Mouse (Mus musculus): Measurements from ENCODE around the gene Timp3. TPM values are rescaled to one million over a fixed set of nuclear protein-coding genes. Genes with fewer than 3 reads are reported as not detected.
"Not testable (repeated sequence)": the region's sequence is repeated elsewhere in the genome, so short reads cannot be mapped to it uniquely, and the experiment has no call there.

The Timp3 gene
- polyA plus RNA-seq, 3 experiments from 2014 or later, result not detected

DNA sequence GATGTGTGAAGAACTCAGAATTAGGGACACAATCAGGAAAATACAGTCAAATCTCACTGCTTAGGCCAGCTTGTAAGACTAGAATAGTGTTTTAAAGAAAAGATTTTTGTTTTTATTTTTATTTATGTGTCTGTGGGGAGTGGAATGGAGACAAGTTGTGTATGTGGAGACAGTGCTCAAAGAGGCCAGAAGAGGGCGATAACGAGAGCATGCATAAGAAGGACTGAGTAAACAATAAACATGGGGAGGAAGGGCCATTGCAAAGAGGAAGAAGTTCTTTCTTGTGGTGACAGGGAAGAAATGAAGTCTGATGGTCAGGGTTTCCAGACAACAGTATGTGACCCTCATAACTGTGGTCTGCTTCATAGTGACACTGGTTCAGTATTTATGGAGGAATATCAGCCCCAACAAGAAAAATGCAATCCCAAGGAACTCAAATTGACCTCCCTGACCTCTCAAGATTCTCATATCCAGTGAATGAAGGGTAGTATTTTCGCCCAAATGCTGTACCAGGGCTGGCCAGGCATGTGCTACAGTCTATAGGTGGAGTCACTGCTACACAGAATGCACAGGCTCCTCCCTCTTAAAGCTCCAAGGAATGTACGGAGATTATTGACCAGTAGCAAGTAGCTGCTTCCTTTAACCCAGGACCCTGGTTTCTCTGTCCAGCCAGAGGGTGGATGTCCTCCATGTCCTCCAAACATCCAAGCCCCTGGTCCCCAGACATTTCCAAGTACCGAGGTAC lies 56.8 kb downstream of the Timp3 start:
- no peak for ATAC-seq

DNA sequence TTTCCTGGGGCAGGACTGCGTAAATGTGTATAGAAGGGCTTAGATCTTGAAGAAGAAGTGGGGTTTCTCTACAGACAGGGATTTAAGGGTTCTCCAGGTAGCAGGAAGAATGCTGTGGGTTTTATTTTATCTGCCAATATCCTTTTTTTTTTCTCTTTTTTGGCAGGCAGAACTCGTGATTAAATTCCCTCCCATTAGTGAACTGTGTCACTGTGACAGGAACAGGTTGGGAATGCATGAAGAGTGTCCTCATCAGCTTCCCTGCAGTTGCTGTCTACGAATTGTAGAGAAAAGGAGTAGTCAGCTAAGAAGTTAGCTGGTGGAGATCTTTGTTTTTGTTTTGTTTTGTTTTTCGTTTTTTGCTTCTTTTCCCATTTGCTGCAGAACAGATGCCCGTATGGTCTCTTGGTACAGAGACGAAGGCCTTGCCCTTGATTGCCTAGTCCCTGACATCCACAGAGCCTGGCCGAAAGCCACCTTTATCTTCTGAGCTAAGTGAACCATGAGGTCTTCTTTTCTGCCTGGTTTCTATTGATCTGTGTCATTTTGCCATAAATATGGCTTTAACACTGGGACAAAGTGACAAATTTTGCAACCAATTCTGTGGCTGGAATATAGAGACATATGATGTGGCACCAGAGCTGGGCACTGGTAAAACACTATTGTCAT lies 58.3 kb downstream of the Timp3 start:
- no peak for ATAC-seq

DNA sequence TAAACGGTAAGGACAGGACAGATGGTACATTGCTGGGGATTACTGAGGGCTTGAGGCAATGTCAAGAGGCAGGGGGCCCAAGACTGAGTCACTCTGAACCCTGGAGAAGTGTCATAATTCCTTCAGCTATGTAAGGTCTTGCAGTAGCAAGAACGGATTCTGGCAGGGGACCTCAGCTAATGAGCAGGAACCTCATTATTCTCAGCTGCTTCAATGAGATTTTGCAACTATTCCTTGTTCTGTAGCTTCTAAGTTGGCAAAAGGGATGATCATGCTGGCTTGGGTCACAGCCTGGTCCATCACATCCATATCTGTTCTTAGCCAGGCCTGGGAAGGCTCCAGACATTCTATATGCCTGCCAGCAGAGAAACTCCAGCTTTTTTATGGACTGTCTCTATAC lies 59.0 kb downstream of the Timp3 start:
- ATAC-seq, result no peak

DNA sequence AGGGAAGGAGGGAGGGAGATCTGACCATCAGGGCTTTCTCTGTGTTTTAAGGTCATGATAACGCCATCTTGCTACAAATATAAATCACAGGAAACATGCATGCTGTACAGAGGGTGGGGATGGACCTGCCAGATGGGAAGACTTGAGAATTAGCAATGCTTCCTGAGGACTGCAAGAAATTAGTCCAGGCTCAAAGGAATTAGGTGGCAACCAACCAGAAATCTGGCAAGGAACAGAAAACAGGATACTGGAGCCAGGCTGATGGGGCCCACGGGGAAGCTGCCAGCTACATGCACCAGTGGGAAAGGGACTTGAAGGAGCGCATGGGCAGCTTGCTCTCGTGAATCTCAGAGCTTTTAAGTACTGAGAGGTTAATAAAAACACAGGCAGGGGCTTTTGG lies 59.5 kb downstream of the Timp3 start:
- no peak for ATAC-seq

DNA sequence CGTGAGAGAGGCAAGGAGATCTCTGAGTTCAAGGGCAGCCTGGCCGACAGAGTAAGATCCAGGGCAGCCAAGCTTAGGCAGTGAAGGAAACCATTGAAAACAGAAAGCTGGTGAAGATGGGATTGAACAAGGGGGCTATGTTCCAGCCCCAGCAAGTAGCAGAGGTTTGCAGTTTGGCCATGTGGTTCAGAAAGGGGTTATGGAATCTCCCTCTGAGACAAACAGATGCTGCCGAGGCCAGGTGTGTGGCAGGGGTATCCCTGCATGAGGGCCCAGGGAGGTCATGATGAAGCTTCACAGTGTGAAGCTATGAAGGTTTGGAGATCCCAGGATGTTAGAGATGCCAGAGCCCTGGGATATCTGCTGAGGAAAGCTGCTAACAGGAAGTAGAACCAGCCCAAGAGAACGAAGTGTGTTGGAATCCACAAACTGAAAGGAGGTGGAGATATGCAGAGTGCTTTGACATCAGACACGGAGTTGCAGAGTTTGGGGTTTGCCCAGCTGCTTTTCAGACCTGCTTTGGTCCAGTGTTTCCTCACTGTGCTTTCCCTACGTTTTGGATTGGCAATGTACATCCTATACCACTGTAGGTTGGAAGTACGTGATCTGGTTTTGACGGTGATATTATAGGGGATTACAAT lies 63.6 kb downstream of the Timp3 start:
- ATAC-seq, result no peak

DNA sequence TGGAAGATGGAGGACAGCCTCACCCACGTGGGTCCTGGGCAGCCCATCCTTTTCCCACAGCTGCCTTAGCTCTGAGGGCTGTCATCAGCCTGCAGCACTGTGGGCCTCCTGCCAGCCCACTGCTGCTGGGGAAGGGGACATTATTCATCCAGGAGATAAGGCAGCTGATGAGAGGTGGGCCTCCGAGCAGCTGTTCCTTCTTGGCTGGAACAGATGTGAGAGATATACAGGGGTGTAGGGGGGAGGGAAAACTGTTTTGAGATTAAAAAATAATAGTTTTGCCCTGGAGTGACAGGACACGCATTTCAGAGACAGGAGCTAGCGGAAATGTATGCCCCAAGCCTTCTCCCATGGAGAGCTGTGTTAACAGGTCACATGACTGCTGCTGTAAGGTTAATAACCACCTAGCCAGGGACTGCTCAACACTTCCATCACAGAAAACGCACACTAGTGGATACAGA lies 65.5 kb downstream of the Timp3 start:
- ATAC-seq, result no peak

DNA sequence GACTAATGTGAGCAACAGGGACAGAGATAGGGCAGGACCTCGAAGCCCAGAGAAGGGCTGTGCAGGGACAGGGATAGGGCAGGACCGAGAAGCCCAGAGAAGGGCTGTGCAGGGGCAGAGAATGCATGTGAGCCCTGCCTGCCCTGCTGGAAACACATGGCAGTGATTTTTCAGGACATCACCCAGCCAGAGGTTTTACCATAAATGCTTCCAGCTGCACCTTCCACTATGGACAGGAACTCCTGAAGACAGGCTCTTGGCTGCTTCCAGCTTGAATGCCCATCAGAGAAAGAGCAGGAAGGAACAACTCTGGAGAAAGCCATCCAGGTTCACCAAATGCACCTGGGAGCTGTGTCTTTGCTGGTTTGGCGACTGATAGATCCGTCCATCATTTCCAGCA lies 67.2 kb downstream of the Timp3 start:
- no peak for ATAC-seq

DNA sequence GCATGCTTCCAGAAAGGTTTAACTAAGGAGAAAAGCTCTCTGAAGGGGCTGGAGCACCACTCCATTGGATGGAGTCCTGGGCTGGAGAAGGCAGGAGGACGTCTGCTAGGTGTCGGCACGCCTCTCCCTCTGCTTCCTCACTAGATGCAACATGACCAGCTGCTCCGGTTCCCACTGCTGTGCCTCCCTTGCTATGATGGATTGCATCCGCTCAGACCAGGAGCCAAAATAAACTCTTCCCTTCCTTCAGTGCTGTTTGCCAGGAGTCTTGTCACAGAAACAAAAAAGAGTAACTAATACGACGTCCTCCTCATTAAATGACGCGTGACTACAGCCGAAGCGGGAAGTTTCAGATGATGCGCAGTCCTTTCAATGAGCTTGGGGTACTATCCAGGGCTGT lies 68.6 kb downstream of the Timp3 start:
- ATAC-seq, result no peak

DNA sequence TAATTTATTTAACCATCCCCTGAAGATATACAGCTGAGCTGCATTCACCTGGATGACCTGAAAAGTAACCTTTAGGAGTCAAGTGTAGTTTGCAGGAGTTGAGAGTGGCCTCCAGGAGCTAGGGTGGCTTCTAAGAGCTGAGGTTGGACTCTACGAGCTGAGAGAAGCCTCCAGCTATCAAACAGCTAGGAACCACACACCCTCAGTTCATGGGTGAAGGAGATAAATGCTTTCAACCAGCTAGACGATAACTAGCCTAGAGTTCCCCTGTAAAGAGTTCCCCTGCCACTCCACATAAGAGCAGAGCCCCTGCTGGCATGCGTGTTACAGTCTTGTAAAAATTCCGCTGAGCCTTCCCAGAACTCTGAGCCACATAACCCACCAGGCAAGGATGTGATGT lies 69.2 kb downstream of the Timp3 start:
- ATAC-seq, result no peak

DNA sequence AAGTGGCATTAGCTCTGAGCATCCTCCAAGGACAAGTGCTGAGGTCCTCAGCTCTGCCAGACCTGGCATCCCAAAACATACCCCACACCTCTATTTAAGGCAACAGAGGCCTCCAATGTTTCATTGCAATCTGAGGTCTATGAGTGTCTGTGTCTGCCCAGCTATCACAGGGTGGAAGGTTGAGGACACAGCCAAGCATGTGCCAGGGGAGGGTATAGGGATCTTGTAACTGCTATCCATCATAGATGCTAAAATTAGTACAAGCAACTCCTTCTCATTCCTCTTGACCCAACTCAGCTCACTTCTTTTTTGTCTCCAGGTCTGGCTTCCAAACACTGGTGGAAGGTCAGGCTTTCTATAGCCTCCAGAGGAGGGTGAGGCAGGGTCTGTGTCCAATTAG lies 71.4 kb downstream of the Timp3 start:
- ATAC-seq, result no peak

DNA sequence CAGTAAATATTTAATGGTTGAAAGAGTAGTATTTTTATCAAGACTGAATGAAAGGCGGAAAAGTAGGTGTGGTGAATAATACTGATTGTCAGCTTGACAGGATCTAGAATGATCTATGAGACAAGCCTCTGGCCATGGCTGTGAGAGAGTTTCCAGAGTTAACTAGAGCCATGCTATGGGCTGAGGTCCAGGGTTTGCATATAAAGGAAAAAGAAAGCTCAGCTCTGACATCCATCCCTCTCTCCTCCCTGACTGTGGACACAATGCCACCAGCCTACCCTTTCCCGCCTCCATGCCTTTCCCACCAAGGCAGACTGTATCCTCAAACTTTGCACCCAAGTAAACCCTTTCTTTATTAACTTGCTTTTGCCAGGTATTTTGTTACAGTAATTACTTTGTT lies 73.9 kb downstream of the Timp3 start:
- ATAC-seq, result no peak

DNA sequence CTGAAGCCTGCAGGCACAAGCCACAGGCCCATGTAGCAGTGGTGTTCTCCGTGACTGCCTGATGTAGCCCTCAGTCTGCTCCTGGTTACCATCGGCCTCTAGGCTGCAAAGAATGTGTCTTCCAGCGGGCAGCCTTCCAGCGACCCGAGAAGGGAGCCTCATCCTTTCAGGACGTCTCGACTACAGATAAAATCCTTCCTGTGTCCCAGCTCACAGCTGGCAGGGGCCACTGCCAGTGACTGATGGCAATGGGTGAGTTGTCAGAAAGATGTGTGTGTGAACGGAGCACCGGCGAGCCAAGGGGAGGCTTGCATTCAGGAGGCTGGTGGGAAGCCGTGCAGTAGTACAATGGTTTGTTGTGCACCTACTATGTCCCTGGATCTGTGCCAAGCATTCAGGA lies 75.7 kb downstream of the Timp3 start:
- no peak for ATAC-seq

DNA sequence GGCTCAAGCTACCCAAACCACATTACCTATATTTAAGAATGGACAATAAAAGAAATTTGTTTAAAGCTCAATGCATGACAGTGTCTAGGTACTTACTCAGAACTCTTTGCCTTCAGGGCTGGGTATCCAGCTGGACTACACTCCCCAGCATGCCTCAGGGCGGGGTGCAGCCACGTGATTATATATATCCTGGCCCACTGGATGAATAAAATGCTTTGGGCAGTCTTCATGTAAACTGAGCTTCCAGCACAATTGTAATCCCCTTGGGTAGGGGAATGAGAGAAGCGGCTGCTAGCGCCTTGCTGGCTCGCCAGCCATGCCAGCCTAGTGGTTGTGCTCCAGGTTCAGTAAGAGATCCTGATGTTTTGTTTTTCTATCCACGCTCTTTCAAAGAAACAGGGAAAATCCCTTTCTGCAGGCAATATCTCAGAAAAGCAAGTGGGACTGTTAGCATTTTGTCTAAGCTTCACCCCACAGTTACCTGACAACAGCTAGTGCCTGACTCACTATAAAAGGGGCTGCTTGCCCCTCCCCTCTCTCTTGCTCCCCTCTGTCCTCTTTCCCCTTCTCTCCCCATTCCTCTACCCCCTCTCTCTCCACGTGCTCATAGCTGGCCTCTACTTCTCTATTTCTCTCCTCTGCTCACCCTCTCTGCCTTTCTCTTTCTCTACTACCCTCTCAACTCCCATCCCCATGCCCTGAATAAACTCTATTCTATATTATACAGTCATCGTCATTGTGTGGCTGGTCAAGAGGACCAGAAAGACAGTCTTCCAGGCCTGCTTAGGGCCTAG lies 76.4 kb downstream of the Timp3 start:
- no peak for ATAC-seq

DNA sequence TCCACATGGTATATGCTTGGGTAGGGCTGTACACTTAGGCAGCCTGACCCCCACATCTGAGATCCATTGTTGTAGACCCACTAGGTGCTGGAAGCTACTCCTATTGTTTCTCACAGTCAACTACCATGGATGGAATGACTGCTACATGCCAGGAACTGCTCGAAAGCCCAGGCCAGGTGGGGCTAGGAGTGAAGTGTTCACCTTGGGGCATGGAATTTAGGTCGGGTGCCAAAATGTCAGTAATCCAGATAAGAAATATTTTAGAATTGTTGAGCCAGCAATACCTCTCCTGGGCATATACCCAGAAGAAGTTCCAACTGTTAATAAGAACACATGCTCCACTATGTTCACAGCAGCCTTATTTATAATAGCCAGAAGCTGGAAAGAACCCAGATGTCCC lies 78.6 kb downstream of the Timp3 start:
- ATAC-seq, result not testable (repeated sequence)

DNA sequence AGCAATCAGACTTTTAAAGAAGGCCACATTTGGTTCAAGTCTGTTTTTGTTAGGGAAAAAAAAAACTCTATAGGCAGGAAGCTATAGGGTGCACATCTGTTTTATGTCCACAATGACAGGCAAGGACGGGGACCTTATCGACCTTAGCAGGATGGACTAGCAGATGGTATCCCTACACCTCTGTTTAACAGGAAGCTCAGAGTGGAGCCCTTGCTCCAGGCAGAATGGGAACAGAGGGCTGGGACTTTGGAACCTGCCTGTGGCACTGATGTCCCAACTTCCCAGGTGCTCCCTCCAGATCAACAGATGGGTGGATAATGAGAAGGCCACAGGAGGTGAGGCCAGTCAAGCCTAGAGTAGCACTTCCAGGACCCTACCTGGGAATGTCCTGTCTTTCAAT lies 80.5 kb downstream of the Timp3 start:
- no peak for ATAC-seq

DNA sequence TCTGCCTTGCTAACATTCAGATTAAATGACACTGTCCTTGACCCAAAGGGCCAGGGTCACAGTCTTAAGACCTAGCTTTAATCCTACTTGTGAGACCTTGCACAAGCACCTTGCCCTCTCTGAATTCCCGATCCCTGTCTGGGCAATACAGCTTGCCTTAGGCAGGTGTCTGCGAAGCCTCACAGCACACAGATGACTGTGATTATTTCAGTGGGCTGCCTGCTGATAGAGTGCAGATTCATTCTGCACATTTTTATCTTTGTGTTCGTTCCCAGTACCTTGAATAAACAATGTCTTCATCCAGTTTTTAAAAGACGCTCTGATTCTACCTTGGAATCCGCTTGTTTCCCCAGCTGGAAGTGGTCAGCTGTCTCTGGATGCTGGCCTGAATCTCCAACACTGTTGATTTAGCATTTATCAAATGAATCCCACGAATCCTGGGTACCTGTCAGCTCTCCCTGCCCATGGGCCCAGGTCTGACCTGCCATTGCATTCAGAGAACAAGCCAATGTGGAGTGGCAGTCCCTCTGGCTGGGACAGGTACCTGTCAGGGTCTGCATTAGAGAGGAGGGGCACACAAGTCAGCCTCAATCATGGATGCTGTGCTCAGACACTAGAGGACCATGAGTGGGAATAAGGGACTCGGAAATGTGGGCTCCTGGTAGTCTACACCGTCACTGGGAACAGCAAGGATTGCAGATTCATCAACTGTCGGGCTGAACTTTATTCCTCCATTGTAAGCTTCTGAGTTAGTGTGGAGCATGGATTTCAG lies 81.2 kb downstream of the Timp3 start:
- no peak for ATAC-seq

DNA sequence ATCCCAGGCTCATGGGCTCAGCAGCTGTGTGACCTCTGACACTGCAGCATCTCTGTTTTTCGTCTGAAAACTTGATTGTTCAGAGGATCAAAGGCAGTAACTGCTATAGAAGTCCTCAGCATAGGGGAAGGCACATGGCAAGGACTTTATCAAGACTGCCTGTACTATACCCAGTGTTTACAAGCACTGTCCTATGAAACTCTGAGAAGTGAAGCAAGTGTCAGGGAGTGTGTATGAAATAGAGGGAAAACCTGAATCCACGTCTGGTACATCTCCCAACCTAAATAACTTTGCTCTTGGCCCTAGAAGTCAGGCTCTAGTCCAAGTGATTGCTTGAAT lies 81.7 kb downstream of the Timp3 start:
- ATAC-seq, result no peak

DNA sequence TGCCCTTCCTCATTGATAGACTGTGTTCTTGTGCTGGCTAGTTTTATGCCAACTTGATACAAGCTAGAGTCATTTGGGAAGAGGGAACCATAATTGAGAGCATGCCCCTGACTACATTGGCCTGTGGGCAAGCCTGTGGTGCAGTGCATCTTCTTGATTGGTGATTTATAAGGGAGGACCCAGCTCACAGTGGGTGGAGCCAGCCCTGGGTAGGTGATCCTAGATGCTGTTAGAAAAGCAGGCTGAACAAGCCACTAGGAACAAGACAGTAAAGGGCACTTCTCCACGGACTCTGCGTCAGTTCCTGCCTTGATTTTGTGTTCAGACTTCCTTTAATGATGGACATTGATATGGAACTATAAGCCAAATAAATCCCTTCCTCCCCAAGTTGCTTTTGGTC lies 84.5 kb downstream of the Timp3 start:
- ATAC-seq, result no peak

DNA sequence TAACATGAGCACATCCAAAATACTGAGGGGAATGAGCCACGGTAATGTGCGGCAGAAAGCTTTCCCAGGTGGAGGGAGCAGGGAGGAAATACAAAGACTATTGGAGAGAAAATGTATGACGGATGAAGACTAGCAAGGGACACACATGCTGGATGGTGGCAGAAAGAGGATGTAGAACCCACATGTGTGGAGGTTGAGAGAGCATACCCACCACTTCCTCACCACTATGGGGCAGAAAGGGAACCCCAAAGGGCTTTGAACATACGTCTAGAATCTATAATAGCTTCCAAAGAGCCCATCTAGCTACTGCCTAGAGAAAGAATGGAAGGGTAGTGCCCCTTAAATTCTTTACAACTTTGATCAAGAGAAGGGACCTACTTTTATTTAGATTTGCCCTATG lies 85.5 kb downstream of the Timp3 start:
- ATAC-seq, result no peak

DNA sequence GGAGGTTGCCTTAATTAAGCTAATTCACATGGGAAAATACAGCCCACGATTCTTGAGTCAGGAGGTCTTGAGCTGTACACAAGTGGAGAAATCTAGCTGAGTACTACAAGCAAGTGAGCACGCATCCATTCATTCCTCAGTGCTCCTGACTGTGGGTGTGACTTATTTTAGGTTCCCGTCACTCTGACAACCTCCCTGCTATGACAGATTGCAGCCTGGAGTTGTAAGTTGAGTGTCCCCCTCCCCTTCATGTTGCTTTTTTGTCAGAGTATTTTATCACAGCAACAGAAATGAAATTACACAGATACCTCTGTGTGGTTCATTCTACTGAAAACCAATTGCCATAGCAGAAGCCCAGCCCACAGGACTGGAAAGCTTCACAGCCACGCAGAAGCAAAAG lies 86.1 kb downstream of the Timp3 start:
- ATAC-seq, result no peak

DNA sequence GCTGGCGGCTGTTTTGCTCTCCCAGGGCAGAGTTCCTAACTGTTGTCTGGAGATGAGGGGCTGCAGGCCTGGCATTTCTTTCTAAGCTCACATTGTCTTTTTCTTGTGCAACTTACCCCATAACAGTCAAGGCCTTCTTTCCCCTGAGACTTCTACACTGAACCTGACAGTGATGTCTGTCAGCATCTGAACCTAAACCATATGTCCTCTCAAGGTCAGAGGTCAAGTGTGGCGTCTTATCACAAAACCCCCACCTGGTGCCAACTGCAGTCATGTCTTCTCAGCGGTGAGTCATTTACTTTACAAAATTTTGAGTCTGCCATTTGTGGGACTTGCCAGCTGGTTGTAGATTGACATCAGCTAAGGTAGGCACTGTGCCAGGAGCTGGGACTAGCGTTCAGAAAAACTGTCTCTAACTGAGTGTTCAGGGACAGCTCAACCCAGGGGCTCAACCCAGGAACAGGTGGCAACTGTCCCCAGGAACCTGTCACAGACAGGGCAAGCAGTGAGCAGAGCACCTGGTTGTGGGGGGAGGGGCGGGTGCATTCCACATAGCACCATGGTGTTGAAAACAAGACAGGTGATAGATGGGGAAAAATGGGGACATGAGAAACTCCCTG lies 87.8 kb downstream of the Timp3 start:
- ATAC-seq, result no peak

DNA sequence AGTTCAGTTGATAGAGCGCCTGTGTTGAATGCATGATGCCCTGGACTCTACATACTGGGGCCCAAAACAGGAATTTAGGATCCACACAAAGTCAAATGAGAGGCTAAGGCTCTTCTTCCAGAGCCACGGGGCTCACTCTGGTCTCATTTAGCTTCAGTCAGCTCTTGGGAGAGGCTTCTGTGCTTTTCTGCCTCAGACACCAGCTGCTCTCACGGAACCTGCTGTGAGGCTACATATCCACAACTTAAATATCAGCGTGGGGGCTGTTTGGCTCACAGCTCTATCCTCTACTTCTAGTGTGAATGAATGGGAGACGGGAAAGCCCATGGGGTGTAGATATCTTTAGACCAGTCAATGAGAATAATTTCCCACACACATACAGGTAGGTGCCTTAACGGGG lies 88.6 kb downstream of the Timp3 start:
- ATAC-seq, result no peak
